Mouse (Mus musculus) myocyte (in vitro differentiated cells): ENCODE data around the gene Sipa1l1. TPM values are rescaled to one million over a fixed set of nuclear protein-coding genes. Genes with fewer than 3 reads are reported as not detected.

Source experiments
- H3K27me3 ChIP-seq: one replicate; pipeline ENCODE4 v1.6.1; 2011; ENCODE audit not compliant: control insufficient read depth, insufficient read depth, insufficient read length
- H3K36me3 ChIP-seq: one replicate; pipeline ENCODE4 v1.6.1; 2011; ENCODE audit not compliant: control insufficient read depth, insufficient read depth
- H3K4me2 ChIP-seq: one replicate; pipeline ENCODE4 v1.6.1; 2011; ENCODE audit warnings: low read depth, control low read depth
- H3K4me3 ChIP-seq: one replicate; pipeline ENCODE4 v1.5.1; 2011; ENCODE audit warnings: mild to moderate bottlenecking, control low read depth, moderate library complexity
- H3K79me2 ChIP-seq: one replicate; pipeline ENCODE4 v1.6.1; 2011; ENCODE audit not compliant: control insufficient read depth, insufficient read depth
- H3ac ChIP-seq: one replicate; pipeline ENCODE4 v1.6.1; 2011; ENCODE audit not compliant: control insufficient read depth, insufficient read length
- CEBPB ChIP-seq: IDR thresholded peaks from 2 replicates; pipeline ENCODE4 v1.6.1; 2011; ENCODE audit warnings: mild to moderate bottlenecking, moderate library complexity; ENCODE audit not compliant: poor library complexity, insufficient read depth, severe bottlenecking
- E2F4 ChIP-seq: IDR thresholded peaks from one replicate; pipeline ENCODE4 v1.6.1; 2011; ENCODE audit warnings: mild to moderate bottlenecking, control low read depth, moderate library complexity; ENCODE audit not compliant: insufficient read depth
- MAX ChIP-seq: IDR thresholded peaks from one replicate; pipeline ENCODE4 v1.6.1; 2011; ENCODE audit warnings: low read depth, mild to moderate bottlenecking, control low read depth
- MYOD1 ChIP-seq, 3 experiments: IDR thresholded peaks; one replicate each; pipeline ENCODE4 v1.6.1; 2011; ENCODE audit warnings: control low read depth in 2 of 3, low read depth in 2 of 3, mild to moderate bottlenecking in 2 of 3, moderate library complexity in 1 of 3; ENCODE audit not compliant: insufficient read length in 2 of 3, control insufficient read depth in 1 of 3
- MYOG ChIP-seq, 3 experiments: IDR thresholded peaks; one replicate each; pipeline ENCODE4 v1.6.1; 2011; ENCODE audit warnings: control low read depth in 2 of 3, low read depth in 2 of 3, mild to moderate bottlenecking in 2 of 3; ENCODE audit not compliant: insufficient read length in 2 of 3, control insufficient read depth in 1 of 3, insufficient read depth in 1 of 3
- POLR2A ChIP-seq: IDR thresholded peaks from one replicate; pipeline ENCODE4 v1.6.1; 2011; ENCODE audit warnings: low read depth, mild to moderate bottlenecking, control low read depth, moderate library complexity; ENCODE audit not compliant: insufficient read length
- POLR2AphosphoS2 ChIP-seq: IDR thresholded peaks from one replicate; pipeline ENCODE4 v1.6.1; 2011; ENCODE audit warnings: low read depth, control low read depth; ENCODE audit not compliant: insufficient read length
- REST ChIP-seq: IDR thresholded peaks from one replicate; pipeline ENCODE4 v1.6.1; 2011; ENCODE audit warnings: mild to moderate bottlenecking, control low read depth, moderate library complexity; ENCODE audit not compliant: insufficient read depth, insufficient read length
- SRF ChIP-seq: IDR thresholded peaks from one replicate; pipeline ENCODE4 v1.6.1; 2011; ENCODE audit warnings: low read depth; ENCODE audit not compliant: control insufficient read depth, insufficient read length
- TCF12 ChIP-seq: IDR thresholded peaks from one replicate; pipeline ENCODE4 v1.6.1; 2011; ENCODE audit warnings: mild to moderate bottlenecking, control low read depth; ENCODE audit not compliant: poor library complexity, insufficient read depth, severe bottlenecking
- TCF3 ChIP-seq: IDR thresholded peaks from one replicate; pipeline ENCODE4 v1.6.1; 2011; ENCODE audit warnings: low read depth, control low read depth; ENCODE audit not compliant: insufficient read length
- USF1 ChIP-seq: IDR thresholded peaks from one replicate; pipeline ENCODE4 v1.6.1; 2011; ENCODE audit warnings: low read depth, mild to moderate bottlenecking, control low read depth, moderate library complexity
- polyA plus RNA-seq: library from polyadenylated mRNA; unstranded; fragments of >200 nt; fragmentation: generic; extraction: Trizol; gene quantifications from one replicate; pipeline ENCODE4 v1.2.1, GENCODE M21; 2012; ENCODE audit warnings: missing spikeins

Gene Sipa1l1
- polyA plus RNA-seq, 1 experiment = 22.5 TPM

- H3K36me3 ChIP-seq = no peaks in the 10 kb centered on the region
- H3K4me3 ChIP-seq = peak overlapping the region; percentile 0
- no peaks in the 10 kb centered on the region for H3K27me3 ChIP-seq
- peak overlapping the region; percentile 53 for H3K4me2 ChIP-seq
- H3K79me2 ChIP-seq = peaks cover 13% of the 10 kb centered on the region
- no peak for TF ChIP-seq TCF3
- TF ChIP-seq MYOG (IDR thresholded peaks at IDR 0.05; ENCODE audit: control insufficient read depth in 1 of 3, insufficient read depth in 1 of 3, insufficient read length in 2 of 3, low read depth in 2 of 3) = no peak
- TF ChIP-seq E2F4 = no peak
- TF ChIP-seq POLR2AphosphoS2 = no peak
- TF ChIP-seq REST = no peak
- peak; percentile 75 for TF ChIP-seq CEBPB
- H3ac ChIP-seq = no peak overlapping the region
These were observed 18.2 kb downstream of the Sipa1l1 start for GRCm38 (mm10) chr12:82187178-82187839.

GRCm38 (mm10) chr12:82188321-82189075 is 19.4 kb downstream of the Sipa1l1 start:
- Histone ChIP-seq H3ac (no peak overlapping the region), H3K27me3 (no peaks in the 10 kb centered on the region), H3K4me3 (peak overlapping the region; percentile 0), H3K79me2 (peaks cover 23% of the 10 kb centered on the region), H3K4me2 (peak overlapping the region; percentile 77), H3K36me3 (no peaks in the 10 kb centered on the region)
- TF ChIP-seq POLR2AphosphoS2 (no peak), E2F4 (no peak), POLR2A (no peak), MYOG (IDR thresholded peaks at IDR 0.05; ENCODE audit: control insufficient read depth in 1 of 3, insufficient read depth in 1 of 3, insufficient read length in 2 of 3, low read depth in 2 of 3) (no peak), TCF3 (no peak), MAX (no peak), MYOD1 (IDR thresholded peaks at IDR 0.05; ENCODE audit: control insufficient read depth in 1 of 3, insufficient read length in 2 of 3, low read depth in 2 of 3) (no peak), REST (no peak), USF1 (no peak), TCF12 (no peak), SRF (no peak), CEBPB (no peak)

GRCm38 (mm10) chr12:82189076-82189675 is 20.1 kb downstream of the Sipa1l1 start:
- no peaks in the 10 kb centered on the region for H3K36me3 ChIP-seq
- H3K4me3 ChIP-seq = peak overlapping the region; percentile 0
- H3K27me3 ChIP-seq = no peaks in the 10 kb centered on the region
- peak overlapping the region; percentile 77 for H3K4me2 ChIP-seq
- no peak overlapping the region for H3ac ChIP-seq
- TF ChIP-seq CEBPB = no peak
- no peak for TF ChIP-seq POLR2A
- no peak for TF ChIP-seq MYOD1 (IDR thresholded peaks at IDR 0.05; ENCODE audit: control insufficient read depth in 1 of 3, insufficient read length in 2 of 3, low read depth in 2 of 3)
- no peak for TF ChIP-seq E2F4
- TF ChIP-seq POLR2AphosphoS2 = no peak
- no peak for TF ChIP-seq REST
- H3K79me2 ChIP-seq = peaks cover 26% of the 10 kb centered on the region

GRCm38 (mm10) chr12:82189715-82190581 is 20.8 kb downstream of the Sipa1l1 start:
- Histone ChIP-seq H3K4me2 (no peak overlapping the region), H3K4me3 (no peak overlapping the region), H3K27me3 (no peaks in the 10 kb centered on the region), H3K79me2 (peaks cover 30% of the 10 kb centered on the region), H3ac (no peak overlapping the region), H3K36me3 (no peaks in the 10 kb centered on the region)
- no peak for TF ChIP-seq MYOG (IDR thresholded peaks at IDR 0.05; ENCODE audit: control insufficient read depth in 1 of 3, insufficient read depth in 1 of 3, insufficient read length in 2 of 3, low read depth in 2 of 3)
- TF ChIP-seq POLR2A = no peak
- TF ChIP-seq SRF = no peak
- no peak for TF ChIP-seq MAX
